Mouse (Mus musculus): ENCODE data around the gene Chn2. TPM values are rescaled to one million over a fixed set of nuclear protein-coding genes. Genes with fewer than 3 reads are reported as not detected.

Gene Chn2
- polyA plus RNA-seq, 1 experiment from 2014 or later: 13.4 TPM

DNA sequence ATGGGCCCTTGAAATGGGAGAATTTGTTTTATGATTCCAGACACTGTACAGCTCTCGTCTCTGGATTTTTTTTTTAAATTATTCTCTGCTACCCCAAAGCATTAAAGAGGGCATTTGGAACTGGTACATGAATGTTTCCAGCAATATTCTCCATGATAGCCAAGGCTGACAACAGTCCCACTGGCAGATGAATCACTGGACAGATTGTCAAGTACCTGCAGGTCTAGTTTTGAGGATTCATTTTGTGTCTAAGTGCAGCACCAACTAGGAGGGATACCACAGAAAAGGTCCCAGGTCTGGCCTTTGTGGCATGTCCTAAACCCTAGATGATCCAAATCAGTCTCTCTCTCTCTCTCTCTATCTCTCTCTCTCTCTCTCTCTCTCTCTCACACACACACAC is 89.3 kb downstream of the Chn2 start:
- H3K4me1 ChIP-seq (replicated peaks): peaks cover 8% of the 10 kb centered on the region; the same call in 1 of the 2 replicates
- WGBS: 83% methylated on average over 1 of the region's 1 CpGs
- H3K9me3 ChIP-seq: no peaks in the 10 kb centered on the region
- H3K27me3 ChIP-seq (ENCODE audit: insufficient read depth, poor library complexity, severe bottlenecking): no peaks in the 10 kb centered on the region
- no peaks in the 10 kb centered on the region for H3K36me3 ChIP-seq
- no peak for DNase-seq (ENCODE audit: low spot score)
- H3K4me3 ChIP-seq: no peak overlapping the region
- no peak overlapping the region for H3K27ac ChIP-seq

DNA sequence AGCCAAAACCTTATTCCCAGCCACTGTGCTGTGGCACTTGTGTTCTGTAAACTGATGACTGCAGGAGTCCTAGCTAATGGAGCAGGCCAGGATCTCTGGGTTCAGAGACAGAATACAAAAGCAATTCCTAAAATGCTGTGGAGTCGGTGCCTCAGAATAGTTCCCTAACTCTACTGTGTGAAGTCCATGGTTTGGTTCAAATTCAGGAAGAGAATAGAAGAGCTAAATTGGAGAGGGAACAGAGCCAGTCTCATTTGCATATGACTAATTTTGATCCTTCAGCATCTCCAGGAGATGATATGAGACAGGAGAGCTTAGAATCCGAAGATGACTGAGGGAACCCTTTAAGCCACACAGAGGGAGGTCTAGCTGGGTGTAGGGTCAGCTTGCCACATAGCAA is 90.2 kb downstream of the Chn2 start:
- Histone ChIP-seq H3K9me3 (no peaks in the 10 kb centered on the region), H3K4me1 (replicated peaks) (peaks cover 13% of the 10 kb centered on the region), H3K27ac (no peak overlapping the region), H3K36me3 (no peaks in the 10 kb centered on the region), H3K4me3 (no peak overlapping the region), H3K27me3 (ENCODE audit: insufficient read depth, poor library complexity, severe bottlenecking) (no peaks in the 10 kb centered on the region)
- no peak for DNase-seq (ENCODE audit: low spot score)
- WGBS: 85% methylated on average over 2 of the region's 2 CpGs

DNA sequence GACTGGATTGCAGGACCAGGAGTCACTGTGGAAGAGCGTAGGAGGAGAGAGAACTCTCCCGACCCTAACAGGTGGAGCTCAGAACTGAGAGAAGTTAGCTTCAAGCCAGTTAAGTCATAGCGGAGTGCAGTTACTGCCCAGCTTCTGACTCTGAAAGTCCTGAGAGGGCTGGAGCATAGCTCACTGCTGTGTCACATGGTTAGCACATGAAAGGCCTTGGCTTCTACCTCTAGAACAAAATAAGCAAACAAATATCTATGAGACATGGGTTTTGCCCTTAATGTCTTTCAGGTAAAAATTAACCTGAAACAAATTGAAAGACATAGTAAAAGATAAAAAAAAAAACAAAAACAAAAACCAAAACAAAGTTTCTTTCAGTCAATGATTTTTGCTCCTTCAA is 91.5 kb downstream of the Chn2 start:
- H3K4me3 ChIP-seq: no peak overlapping the region
- 93% methylated on average over 3 of the region's 3 CpGs for WGBS
- no peaks in the 10 kb centered on the region for H3K27me3 ChIP-seq (ENCODE audit: insufficient read depth, poor library complexity, severe bottlenecking)
- H3K4me1 ChIP-seq (replicated peaks): peaks cover 10% of the 10 kb centered on the region
- no peaks in the 10 kb centered on the region for H3K36me3 ChIP-seq
- DNase-seq (ENCODE audit: low spot score): no peak
- no peak overlapping the region for H3K27ac ChIP-seq
- no peaks in the 10 kb centered on the region for H3K9me3 ChIP-seq

DNA sequence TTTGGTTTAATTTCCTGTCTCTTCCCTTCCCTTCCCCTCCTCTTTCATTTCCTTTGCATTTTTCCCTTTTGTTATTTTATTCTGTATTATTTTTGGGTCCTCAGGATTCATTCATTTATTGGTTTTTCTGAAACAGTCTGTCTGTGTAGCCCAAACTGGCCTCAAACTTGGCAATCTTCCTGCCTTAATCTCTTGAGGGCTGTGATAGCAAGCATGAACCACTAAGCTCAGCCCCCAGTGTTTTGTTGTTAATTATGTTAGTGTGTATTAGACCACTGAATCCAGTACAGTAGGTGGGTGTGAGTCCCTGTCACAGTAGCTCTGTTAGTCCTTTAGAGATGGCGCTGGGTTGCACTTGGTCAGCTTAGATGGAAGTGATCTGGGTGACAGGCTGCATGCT is 93.2 kb downstream of the Chn2 start:
- no peak overlapping the region for H3K27ac ChIP-seq
- H3K4me3 ChIP-seq: no peak overlapping the region
- H3K27me3 ChIP-seq (ENCODE audit: insufficient read depth, poor library complexity, severe bottlenecking): no peaks in the 10 kb centered on the region
- no peaks in the 10 kb centered on the region for H3K36me3 ChIP-seq
- peaks cover 10% of the 10 kb centered on the region for H3K4me1 ChIP-seq (replicated peaks)
- DNase-seq (ENCODE audit: low spot score): no peak
- H3K9me3 ChIP-seq: no peaks in the 10 kb centered on the region
- 90% methylated on average over 1 of the region's 1 CpGs for WGBS

DNA sequence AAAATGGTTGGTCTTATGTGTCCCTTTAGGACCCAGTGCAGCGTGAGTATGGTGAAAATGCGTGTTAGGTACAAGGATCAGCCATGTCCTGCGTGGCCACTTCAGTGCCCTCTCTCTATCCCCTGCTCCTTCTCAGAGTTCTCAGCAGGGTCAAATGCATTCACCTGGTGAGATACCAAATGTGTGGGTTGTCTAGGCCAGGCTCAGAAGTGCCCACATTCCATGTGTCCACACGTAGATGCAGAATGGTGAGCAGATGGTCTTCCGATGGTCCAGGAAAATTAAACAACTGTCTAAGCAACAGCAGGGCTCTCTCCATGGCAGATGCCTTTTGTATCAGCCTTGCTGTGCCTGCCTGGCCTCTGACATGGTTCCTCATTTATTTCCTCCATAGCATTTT is 93.9 kb downstream of the Chn2 start:
- WGBS: 77% methylated on average over 5 of the region's 5 CpGs
- no peaks in the 10 kb centered on the region for H3K9me3 ChIP-seq
- no peak overlapping the region for H3K4me3 ChIP-seq
- no peak overlapping the region for H3K27ac ChIP-seq
- H3K4me1 ChIP-seq (replicated peaks): peaks cover 10% of the 10 kb centered on the region
- H3K36me3 ChIP-seq: no peaks in the 10 kb centered on the region
- no peaks in the 10 kb centered on the region for H3K27me3 ChIP-seq (ENCODE audit: insufficient read depth, poor library complexity, severe bottlenecking)
- DNase-seq (ENCODE audit: low spot score): no peak

DNA sequence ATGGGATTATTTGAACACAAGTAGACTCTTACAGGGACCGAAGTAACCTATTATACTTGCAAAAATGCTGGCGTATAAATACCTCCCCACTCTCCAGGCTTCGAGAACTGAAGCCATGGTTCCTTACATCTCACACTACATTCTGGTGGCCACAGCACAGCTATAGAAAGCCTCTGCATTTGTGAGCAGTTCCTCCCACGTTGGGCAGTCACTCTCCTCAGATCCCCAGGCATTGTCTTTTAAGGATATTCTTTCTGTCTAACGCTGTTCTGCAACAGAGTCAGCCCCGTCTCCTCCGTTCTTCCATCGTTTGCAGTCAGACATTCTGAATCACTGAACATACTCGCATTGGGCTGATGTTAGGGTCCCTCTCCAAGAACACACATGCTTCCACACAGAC is 98.8 kb downstream of the Chn2 start:
- H3K4me1 ChIP-seq (replicated peaks): peaks cover 8% of the 10 kb centered on the region
- no peaks in the 10 kb centered on the region for H3K36me3 ChIP-seq
- no peaks in the 10 kb centered on the region for H3K9me3 ChIP-seq
- H3K27ac ChIP-seq: no peak overlapping the region
- no peaks in the 10 kb centered on the region for H3K27me3 ChIP-seq (ENCODE audit: insufficient read depth, poor library complexity, severe bottlenecking)
- no peak overlapping the region for H3K4me3 ChIP-seq
- DNase-seq (ENCODE audit: low spot score): no peak
- whole genome bisulfite sequencing: 87% methylated on average over 9 of the region's 9 CpGs

DNA sequence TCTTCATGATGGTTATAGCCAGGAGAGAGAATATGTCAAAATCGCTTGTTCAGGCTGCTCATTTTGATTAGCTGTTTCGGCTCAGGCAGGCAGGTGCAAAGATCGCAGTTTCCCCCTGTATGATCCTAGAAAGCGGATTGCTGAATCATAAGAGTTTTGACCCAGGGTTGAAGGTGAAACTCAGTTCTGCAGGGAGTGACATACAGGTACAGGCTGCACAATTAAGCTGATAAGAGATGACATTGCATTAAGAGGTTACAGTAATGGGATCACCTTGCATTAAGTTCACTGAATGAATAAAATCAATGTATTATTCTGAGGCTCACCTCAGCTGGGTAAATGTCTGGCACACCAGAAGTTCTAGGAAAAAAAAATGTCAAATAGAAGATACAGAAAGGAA is 101.1 kb downstream of the Chn2 start:
- no peak overlapping the region for H3K27ac ChIP-seq
- WGBS: 92% methylated on average over 4 of the region's 4 CpGs
- H3K4me1 ChIP-seq (replicated peaks): no peaks in the 10 kb centered on the region
- no peaks in the 10 kb centered on the region for H3K9me3 ChIP-seq
- no peaks in the 10 kb centered on the region for H3K27me3 ChIP-seq (ENCODE audit: insufficient read depth, poor library complexity, severe bottlenecking)
- no peak for DNase-seq (ENCODE audit: low spot score)
- H3K36me3 ChIP-seq: no peaks in the 10 kb centered on the region
- no peak overlapping the region for H3K4me3 ChIP-seq

DNA sequence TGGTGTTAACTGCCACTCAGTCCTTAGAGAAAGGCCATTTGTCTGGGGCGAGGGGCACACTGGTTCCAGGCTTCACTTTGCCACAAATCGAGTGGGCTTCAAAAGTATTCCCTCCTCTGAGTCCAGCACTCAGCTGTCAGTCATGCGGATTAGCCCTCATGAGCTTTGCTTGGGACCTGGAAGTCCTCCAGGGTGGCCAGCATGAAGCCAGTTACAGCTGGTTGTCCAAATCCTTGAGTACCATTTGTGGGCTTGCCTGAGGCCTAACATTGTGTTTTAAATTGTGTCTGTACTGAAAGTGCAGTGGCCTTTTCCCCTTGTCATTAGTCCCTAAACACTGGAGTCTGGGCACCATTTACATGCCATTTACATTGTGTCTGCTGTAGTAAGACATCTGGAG is 101.8 kb downstream of the Chn2 start:
- 76% methylated on average over 3 of the region's 3 CpGs for WGBS

DNA sequence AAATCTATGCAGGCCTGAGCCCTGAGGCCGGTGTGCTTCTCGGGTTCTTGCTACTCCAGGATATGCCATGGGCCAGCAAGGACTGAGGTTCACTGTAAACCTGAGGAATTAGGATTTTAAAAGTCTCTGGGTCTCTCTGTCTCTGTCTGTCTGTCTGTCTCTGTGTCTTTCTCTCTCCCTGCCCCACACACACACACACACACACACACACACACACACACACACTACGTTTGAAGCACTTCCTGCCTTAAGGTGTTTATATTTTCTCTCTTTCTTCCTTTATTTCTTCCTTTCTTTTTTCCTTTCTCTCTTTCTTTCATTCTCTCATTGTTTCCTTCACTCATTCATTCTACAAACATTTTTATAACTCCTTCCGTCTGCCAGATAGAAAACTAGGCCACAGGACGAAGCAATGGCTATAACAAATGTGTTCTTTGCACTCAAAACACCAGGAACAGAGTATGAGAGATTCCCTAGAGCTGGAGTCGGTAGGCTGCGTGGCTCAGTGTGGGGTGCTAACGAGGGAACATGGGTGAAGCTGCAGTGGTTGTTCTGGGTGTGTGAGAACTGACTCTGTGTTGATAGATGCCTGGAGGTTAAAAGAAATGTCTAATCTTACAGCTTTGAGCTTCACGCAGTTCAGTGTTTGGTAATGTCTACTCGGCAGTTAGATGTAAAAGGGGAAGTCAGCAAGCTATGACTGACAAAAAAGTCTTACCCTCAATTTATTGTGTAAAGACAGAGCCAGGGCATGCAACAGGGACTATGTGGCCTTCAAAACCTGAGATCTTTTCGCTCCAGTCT is 103.7 kb downstream of the Chn2 start:
- WGBS: 81% methylated on average over 11 of the region's 11 CpGs
- DNase-seq (ENCODE audit: low spot score): no peak
- Histone ChIP-seq H3K27ac (no peak overlapping the region), H3K36me3 (no peaks in the 10 kb centered on the region), H3K27me3 (ENCODE audit: insufficient read depth, poor library complexity, severe bottlenecking) (no peaks in the 10 kb centered on the region), H3K9me3 (no peaks in the 10 kb centered on the region), H3K4me1 (replicated peaks) (0 out of 2 replicates have a peak, but pooled peaks cover 6% of the 10 kb centered on the region), H3K4me3 (no peak overlapping the region)

More for the DNA sequence above, 101.8 kb downstream of the Chn2 start:
- Histone ChIP-seq H3K9me3 (no peaks in the 10 kb centered on the region), H3K27ac (no peak overlapping the region), H3K4me3 (no peak overlapping the region), H3K27me3 (ENCODE audit: insufficient read depth, poor library complexity, severe bottlenecking) (no peaks in the 10 kb centered on the region), H3K36me3 (no peaks in the 10 kb centered on the region), H3K4me1 (replicated peaks) (0 out of 2 replicates have a peak, but pooled peaks cover 5% of the 10 kb centered on the region)
- DNase-seq (ENCODE audit: low spot score): no peak

DNA sequence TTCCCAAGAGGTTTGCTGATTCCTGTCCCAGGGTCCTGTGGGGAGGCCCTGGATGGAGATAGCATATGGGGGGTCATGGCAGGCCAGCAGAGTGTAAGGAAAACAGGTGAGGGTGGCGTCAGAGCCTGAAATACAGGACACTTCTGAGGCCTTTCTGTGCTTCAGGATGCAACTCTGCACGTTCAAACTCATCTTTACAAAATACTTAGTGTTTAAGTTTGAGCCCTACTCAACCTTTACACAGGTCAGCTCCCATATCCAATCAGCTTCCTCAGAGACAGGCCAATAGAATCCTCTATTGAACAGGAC is 104.3 kb downstream of the Chn2 start:
- Histone ChIP-seq H3K27ac (no peak overlapping the region), H3K4me1 (replicated peaks) (peaks cover 7% of the 10 kb centered on the region; the same call in 1 of the 2 replicates), H3K27me3 (ENCODE audit: insufficient read depth, poor library complexity, severe bottlenecking) (no peaks in the 10 kb centered on the region), H3K9me3 (no peaks in the 10 kb centered on the region), H3K4me3 (no peak overlapping the region), H3K36me3 (no peaks in the 10 kb centered on the region)
- DNase-seq (ENCODE audit: low spot score): no peak
- WGBS: 88% methylated on average over 2 of the region's 2 CpGs

DNA sequence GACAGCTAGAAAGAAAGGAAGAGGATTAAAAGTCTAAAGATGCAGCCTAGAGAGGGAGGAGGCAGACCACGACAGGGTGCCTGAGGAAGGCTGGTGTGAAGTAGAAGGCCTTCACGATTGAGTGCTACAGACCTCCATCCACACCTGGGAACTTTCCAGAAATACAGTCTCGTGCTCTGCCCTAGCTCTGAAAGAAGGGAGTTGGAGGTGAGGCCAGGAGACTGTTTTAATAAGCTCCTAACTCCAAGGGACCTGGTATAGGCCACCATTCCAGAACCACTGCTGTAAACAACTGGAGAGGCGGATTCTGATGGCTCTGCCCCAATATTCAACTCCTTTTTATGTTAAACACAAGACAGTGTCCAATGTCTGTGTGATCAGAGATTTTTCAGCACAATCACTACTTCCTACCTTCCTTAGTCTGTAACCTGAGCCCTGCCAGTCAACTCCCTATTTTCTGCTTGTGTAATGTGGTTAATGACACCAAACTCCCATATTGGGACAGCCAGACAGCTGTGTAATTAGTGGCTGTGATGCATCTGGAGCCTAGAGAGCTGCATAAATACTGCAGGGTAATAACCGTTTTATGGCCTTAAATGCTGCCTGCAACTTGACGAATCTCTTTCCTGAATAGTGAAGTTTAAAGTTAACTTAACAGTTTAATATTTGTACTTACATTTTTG is 109.6 kb downstream of the Chn2 start:
- Histone ChIP-seq H3K27ac (no peak overlapping the region), H3K36me3 (no peaks in the 10 kb centered on the region), H3K27me3 (ENCODE audit: insufficient read depth, poor library complexity, severe bottlenecking) (no peaks in the 10 kb centered on the region), H3K4me1 (replicated peaks) (peaks cover 21% of the 10 kb centered on the region), H3K9me3 (no peaks in the 10 kb centered on the region), H3K4me3 (no peak overlapping the region)
- 76% methylated on average over 6 of the region's 6 CpGs for WGBS
- no peak for DNase-seq (ENCODE audit: low spot score)

DNA sequence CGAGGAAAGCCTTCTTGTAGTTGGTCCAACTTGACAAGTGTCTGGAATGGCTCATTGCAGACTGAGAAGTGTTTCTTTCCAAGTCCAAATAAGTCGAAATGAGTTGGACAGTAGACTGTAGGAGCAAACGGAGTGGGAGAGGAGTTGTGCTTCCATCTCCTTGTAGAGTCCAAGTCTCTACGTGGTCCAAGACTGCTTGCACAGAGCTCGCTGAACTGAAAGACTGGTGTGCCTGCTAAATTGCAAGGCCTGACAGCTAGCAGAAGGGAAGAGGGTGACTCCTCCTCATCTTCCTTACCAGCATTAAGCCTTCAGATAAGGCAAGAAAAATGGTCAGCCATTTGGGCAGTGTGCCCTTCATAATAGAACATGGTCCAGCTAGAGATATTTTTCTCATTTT is 111.5 kb downstream of the Chn2 start:
- no peak overlapping the region for H3K4me3 ChIP-seq
- peaks cover 19% of the 10 kb centered on the region for H3K4me1 ChIP-seq (replicated peaks)
- H3K27me3 ChIP-seq (ENCODE audit: insufficient read depth, poor library complexity, severe bottlenecking): no peaks in the 10 kb centered on the region
- 88% methylated on average over 5 of the region's 5 CpGs for whole genome bisulfite sequencing
- H3K9me3 ChIP-seq: no peaks in the 10 kb centered on the region
- H3K27ac ChIP-seq: no peak overlapping the region
- DNase-seq (ENCODE audit: low spot score): no peak
- H3K36me3 ChIP-seq: no peaks in the 10 kb centered on the region

DNA sequence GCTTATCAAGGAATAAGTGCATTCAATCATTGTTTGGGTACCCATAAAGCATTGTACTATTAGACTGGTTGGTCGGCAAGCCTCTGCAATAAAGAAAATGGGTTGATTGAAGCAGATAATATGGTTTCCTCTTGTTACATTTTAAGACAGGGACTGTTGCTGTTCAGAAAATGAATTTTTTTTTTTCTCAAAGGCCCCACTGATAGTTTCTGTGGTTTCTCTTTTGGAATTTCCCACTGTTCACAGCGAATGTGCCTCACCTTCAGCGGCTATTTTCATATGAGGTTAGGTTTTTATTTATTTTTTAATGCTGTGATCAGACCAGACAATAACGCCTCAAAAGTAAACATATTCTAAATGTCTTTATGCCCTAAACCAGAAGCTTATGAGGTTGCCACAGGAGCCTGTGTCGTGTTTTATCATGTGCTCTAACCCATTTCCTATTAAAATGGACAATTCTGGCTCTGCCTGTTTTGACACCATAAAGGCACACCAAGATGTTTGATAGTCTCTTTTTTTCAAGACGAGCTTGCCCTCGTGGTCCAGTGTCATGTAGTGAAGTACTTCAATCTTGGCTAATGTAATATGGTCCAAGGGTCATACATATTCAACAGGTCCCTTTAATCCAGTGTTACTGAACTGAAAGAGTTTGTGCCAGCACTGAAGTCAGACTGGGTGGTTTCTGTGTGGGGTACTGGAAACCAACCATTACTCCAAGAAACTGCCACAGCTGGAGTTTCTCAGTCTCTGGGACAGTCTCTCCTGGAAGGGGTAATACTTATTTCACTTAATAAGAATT is 112.3 kb downstream of the Chn2 start:
- no peak overlapping the region for H3K4me3 ChIP-seq
- H3K27me3 ChIP-seq (ENCODE audit: insufficient read depth, poor library complexity, severe bottlenecking): no peaks in the 10 kb centered on the region
- 84% methylated on average over 7 of the region's 7 CpGs for WGBS
- H3K4me1 ChIP-seq (replicated peaks): peaks cover 15% of the 10 kb centered on the region
- H3K9me3 ChIP-seq: no peaks in the 10 kb centered on the region
- H3K27ac ChIP-seq: no peak overlapping the region
- H3K36me3 ChIP-seq: no peaks in the 10 kb centered on the region
- DNase-seq (ENCODE audit: low spot score): no peak
